Mouse (Mus musculus) retina, embryonic 14.5 days (tissue): ENCODE measurements at regions not wholly inside any gene's neighbourhood (a gene's known extent, or its start where the extent isn't known, plus 50 kb on each side); places are given as distances from the start of the nearest gene placed in this dataset.

Experiments used
- DNase-seq: peaks from one replicate; pipeline ENCODE4 v3.0.0-alpha.2; 2015; ENCODE audit warnings: low spot score

DNA sequence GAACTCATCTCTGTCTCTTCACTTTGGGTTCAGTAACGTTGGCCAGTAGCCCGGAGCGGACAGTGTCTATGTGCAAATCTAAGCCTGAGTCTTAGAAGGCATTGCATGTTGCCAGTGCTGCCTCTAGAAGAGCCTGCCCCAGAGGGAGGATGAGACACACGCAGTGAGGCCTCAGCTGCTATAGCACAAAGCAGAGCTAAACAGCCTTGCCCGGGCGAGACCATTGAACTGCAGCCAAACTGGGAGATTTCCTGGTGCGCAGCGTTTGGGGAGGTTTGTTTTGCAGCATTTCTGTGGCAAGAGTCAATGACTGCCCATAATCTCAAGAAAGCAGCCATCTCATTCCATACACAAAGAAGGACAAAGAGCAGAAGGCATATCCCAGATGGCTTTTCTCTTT, 164.0 kb downstream of the 3100002H09Rik start:
- DNase-seq, result no peak

DNA sequence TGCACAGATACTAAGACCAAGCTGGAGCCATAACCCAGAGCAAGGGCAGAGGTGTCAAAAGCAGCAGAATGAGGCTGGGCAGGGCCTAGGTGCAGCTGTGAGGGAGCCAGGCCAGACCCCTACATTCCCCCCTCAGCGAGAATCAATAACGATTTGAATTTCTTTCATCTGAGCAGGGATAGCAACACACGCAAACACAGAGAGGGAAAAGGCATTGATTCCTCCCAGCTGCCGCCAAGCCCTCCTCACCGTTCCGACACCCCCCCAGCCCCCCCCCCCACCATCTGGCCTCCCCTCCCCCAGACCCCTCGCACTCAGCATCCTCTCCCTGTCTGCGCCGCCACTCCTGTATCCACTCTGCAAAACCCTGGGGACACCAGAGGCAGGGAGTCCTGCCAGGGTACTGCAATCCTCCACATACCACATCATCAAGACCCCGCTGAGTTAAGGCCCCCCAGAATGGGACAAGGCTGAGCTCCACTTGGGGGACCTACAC, 166.9 kb downstream of the 3100002H09Rik start:
- DNase-seq, result no peak

DNA sequence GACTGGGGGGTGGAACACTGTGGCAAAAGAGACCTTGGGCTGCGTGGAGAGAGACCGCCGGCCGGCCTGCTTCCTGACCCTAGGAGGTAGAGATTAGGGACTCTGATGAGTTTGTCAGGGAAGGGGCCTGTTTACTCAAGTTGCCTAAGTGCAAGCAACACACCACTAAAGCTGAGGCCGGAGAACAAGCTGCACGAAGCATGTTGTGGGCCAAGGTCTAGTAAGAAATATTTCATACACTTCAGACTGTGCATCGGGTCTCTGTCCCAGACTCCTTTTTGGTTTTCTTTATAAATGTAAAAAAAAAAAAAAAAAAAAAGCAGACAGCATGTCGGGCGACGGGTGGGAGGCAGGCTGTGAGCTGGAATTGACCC, 167.5 kb downstream of the 3100002H09Rik start:
- DNase-seq, result no peak

DNA sequence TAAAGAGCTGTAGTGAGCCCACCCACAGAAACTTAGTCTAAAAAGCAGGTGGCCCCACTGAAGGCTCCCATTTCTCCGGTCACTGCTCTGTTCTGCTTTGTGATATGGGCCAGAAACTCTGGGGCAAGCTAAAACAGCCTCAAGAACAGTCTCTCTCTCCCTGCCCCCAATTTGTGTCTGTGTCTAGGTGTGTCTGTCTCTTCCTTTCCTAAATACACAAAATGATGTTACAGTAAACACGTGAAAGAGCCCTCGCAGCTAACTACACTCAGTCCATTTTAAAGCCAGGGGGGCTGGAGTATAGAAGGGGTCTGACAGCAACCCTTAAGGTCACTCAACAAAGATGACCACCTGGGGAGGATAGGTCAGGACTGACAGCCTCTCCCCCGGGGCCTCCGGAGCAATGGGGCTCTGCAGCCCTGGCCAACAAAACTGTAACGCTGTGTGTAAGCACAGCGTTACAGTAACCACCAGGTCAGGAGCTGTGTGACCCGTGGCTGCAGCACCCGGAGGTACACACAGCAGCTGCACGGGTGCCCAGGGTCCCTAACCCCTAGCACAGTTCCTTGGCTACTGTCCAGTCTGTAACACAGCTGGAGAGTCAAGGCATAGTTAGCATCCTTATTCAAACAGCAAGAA, 168.0 kb downstream of the 3100002H09Rik start:
- DNase-seq, result no peak

DNA sequence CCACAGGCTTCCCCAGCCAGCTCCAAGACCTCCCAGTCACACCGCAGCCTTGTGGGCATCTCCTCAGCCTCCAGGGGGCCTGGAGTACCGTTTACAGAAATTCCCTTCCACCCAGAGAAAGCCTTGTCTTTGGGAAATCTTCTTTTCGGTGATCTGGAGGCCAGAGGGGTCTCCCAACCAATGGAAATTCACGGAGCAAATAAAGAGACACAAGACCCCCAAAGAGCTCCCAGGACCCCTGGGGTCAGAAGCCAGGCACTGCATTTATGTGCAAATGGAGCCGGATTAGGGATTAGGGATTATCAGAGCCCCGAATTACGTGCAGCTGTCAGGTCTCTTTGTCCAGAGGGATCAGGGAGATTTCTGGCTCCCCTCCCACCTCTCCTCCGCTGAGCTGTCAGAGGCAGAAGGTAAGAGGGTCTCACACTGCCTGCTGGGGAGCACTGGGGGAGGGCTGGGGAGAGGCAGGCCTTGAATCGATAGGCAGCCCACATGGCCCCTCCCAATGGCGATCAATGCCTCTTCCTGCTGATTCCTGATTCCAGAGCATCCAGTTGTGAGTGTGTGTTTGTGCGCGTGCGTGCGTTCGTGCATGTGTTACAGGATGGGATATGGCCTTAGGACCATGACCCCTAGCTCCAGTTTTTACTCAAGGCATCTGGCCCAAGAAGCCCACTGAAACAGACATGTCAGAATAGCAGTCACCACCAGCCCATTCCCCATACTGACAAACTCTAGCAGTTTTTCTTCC, 168.7 kb downstream of the 3100002H09Rik start:
- peak; percentile 60 for DNase-seq

DNA sequence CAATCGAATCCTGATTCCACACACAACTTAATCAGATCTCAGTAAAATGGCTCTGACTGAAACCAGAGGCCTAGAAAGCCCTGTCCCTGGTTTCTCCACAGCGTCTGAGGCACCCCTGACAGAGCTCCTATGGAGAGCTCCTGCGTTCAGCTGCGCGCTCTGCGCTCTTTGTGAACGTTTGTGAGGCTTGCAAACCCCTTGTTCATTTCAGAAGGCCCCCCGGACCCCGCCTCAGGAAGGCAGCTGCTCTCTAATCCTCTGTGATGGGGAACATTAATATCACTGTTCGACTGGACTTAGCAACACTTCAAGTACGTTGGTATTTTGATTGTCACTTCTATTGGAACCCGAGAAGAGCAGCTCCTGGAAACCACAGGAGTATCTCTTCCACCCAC, 175.6 kb downstream of the 3100002H09Rik start:
- no peak for DNase-seq

DNA sequence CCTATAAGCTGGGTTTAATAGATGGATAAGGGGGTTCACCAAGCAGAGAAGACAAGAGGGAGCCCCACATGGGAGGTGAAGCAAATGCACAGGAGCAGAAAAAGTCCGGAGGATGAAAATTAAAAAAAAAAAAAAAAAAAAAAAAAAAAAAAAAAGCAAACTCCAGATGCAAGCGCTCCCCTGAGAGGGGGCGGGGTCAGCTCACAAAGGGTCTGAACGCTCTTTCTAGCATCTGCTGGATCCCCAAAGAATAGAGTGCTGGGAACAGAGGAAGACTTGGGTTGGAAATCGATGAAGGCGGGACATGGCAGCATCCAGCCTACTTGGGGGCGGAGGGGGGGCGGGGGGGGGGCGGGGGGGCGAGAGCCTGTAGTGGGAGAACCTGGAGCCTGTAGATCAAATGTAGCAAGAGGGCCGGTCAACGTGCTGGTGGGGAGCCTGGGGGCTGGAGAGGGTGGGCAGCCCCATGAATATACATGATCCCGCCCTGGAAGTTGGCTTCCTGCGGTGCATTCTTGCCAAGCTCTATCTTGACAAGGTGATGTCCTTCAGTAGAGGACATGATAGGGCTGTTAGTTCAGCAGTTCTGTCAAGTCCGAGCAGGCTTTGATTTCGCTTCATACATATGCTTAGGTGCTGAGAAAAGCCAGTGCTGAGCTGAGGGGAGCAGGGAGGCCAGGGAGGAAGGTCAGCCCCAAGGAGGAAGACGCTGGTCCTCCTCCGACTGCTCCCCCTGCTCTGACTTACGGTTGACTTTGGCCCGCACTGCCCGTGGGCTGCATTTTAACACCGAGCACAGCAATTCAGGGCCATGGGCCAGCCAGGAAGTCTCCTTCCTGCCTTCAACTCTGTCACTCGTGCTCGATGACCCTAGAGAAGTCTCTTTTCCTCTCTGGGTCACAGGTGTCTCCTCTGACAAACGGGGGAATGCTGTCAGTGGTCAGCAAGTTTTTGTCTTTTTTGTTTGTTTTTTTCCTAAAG, 176.3 kb downstream of the 3100002H09Rik start:
- no peak for DNase-seq

DNA sequence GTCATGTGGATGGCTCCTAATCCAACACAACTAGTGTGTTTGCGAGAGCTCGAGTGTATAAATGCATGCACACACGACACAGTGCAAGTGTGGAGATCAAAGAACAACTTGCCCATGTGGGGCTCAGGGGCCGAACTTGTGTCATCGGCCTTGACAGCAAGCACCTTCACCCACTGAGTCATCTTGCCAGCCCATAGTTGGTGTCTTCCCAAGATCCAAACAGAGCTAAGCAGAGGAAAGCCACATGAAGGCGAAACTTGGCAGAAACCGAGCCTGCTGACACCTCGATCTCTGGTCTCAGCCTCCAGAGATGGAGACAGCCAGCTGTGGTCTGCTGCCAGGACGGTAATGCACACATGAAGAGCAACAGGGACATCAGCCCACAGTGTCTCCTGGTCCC, 177.1 kb downstream of the 3100002H09Rik start:
- no peak for DNase-seq

DNA sequence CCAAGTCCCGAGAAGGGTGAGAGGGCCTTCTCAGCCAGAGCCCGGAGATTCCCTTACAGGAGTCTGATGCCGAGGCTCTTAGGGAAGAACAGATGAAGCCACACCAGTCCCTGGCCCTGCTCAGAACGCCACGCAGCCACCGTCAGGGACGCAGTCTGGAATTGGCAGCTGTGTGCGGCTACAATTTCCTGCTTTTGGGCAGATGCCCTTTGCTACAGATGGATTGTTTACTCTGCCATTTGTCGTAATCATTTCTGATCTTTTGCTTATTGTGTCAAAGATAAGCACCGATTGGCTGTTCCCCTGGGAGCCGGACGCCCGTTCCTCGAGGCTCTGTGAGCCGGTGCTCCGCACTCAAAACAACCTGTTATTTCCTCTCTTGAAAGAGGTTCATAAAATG, 179.4 kb downstream of the 3100002H09Rik start:
- DNase-seq, result no peak

DNA sequence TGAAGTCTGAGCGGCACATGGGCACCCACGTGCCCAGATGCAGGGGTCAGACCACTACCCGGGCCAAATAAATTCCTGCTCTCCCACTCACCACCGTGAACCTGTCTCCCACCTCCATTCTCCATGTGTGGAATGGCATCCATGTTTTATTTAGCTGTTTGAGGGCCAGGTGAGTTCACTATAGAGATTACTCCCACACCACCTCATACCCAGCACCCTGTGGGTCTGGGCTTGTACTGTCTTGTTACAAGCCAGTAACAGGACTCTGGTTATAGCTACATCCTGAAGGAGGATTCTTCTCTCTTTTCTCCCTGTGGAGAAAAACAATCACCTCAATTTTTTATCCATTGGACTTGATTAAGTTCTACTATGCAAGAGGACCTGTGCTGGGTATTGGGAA, 181.8 kb downstream of the 3100002H09Rik start:
- DNase-seq, result no peak

DNA sequence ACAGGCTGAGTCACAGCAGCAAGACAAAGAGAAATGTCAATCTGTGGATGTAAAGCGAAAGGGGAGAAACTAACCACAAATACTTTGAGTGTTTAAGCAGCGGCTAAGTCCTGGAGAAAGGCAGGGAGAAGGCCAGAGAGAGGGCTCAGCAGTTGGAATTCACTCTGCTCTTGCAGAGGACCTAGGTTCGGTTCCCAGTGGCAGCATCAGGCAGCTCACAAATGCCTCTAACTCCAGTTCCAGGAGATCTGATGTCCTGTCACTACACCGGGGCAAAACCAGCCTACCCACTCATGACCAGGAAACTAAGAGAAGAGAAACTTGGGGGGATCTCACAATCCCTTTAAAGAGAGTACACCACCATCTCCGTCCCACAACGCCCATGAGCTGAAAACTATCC, 188.2 kb downstream of the 3100002H09Rik start:
- DNase-seq, result no peak

DNA sequence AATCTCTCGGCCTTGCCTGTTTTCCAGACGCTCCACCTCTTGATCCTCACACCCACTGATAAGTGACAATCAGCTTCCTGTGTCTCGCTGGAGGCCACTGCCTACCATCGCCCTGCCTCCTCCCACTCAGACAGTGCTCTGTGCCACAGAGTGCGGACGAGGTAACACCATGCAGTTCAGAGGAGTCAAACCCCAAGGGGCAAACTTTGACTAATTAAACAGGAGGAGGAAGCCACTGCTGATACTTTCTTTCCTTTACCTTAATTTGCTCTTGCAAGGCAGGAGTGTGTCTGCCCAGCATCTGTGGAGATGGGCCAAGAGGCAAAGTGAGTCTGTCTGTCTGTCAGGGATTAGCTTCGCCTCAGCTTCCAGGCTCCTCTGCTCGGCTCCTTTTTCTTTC, 192.2 kb downstream of the 3100002H09Rik start:
- no peak for DNase-seq

DNA sequence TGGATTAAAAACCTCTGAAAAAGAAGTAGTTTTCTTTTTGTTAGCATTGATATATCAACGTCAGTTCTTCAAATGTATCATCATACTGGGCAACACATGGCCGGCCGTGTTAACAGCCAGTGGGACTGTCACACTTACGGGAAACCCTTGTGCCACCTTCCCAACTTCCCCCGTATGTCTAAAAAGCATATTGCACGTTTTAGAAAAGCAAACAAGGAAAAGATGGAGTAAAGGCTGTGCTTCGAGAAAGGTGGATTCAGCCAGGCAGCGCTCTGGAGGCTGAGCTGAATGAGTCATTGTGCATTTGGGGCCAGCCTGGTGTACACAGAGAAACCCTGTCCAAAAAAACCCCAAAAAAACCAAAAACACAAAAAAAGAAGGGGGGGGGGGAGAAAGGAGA, 193.4 kb downstream of the 3100002H09Rik start:
- DNase-seq, result no peak

DNA sequence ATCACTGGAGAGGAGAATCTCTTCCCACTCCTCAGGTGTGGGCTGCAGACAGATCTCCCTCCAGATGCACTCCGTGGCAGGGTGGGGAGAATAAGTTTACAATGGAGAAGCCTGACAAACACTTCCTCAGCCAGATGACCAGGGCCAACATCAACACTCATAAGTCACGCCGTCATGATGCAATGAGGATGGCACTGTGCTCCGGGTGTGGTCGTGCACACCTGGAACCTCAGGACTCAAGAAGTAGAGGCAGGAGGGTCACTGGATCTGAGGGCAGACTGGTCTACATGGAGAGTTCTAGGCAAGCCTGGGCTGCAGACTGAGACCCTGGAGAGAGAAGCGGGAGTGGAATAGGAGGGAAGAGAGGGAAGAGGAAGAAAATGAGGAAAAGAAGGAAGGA, 194.3 kb downstream of the 3100002H09Rik start:
- no peak for DNase-seq

DNA sequence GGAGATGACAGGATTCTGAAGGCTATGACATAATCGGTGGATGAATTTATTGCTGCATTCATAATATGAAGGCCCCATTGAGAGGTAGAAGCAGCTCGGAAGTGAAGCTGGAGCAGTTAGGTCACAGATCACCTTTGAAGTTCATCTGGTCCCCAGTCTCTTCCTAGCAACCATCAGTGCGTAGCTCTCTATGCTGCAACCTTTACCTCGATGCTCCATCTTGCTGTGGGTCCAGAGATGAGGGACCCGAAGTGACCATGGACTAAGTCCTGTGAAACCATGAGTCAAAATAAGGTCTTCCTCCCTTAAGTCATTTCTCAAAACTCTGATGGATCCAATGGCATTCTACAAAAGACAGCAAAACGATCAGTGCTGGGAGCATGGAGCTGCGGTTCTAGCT, 196.2 kb downstream of the 3100002H09Rik start:
- DNase-seq, result no peak

DNA sequence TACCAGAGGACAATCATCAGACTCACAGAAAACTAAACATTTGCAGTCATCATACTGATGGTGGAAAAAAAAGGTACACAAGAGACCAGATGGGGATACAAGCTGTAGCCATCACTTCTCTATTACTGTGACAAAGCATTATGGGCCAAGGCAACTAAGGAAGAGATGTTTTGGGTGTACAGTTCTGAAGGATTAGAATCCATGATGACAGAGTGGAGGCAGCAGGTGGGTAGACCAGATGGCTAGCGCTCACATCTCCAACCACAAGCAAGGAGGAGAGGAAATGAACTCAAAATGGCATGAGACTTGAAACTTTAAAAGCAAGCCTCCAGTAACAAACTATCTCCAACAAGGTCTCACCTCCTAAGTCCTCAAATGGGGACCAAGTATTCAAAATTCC, 201.3 kb downstream of the 3100002H09Rik start:
- no peak for DNase-seq

DNA sequence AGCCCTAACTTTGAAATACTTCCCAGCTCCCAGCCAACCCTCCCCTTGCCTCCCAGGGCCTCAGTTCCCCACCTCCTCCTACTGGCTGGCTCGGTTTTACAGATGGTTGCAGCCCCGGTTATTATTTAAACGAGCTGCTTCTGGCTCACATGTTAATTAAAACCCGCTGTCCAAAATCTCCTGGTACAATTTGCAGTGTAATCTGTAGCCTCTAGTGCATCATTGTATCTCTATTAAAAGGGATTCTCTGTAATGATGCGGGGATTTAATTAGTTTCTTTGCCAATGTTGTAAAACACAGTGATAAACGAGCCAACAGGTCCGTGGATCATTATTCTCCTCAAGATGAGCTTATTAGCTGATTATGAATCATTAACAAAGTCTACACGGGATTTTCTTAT, 208.5 kb downstream of the 3100002H09Rik start:
- DNase-seq, result no peak

DNA sequence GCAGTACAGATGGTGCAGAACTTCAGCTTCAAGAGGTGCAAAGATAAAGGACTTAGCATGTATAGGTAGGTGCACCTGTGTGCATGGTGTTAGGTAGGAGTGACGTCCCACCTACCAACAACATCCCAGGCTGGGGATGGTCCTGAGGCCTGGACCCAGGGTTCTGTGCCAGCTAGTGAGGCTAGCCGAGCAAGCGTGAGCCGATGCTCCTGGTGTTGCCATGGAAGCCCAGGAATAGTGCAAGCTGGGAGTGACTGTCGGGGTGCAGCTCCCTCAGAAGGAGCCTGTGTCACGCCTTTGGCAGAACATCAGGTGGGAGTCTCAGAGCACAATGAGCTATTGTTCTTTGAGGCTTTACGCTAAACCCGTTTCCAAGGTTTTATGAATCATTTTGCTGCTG, 209.9 kb downstream of the 3100002H09Rik start:
- no peak for DNase-seq

DNA sequence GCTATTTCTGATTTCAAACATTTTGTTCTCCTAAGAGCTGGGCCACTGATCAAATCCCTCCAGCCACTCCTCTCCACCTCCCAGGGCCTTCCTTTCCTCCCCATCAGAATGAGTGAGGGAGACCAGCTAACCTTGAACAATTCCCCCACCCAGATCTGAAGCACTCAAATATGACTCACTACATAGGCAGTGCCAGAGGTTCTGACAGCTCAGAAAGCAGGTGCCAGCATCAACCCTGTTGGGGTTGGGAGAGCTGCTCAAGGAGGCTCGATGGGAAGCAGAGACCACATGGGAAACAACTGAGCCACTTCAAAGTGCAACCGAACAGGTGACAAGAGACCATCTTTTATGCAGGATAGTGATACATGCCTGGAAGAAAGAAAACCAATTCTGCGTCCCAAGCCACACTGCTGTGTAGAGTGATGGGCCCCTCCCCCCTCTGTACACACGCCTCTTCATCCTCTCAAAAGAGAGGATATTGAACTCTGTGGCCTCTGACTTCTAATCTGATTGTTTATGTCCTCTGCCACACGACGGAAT, 210.4 kb downstream of the 3100002H09Rik start:
- no peak for DNase-seq

DNA sequence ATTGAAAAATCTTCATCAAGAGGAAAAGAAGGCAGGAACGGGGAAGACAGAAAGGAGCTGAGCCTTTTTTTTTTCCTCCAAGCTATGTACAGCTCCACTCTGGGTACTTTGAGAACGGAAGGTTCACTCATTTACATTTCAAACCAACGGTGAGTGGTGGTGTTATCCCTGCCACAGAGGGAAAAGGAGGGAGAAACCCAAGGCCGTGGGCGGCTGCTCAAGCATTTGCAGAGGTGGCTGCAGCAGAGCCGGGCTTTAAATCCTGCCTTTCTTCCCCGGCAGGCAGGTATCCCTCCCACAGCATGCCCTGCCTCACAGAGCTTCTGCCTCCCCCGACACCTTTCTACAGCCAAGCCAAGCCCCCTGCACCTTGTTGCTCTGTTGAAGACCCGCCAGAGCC, 212.2 kb downstream of the 3100002H09Rik start:
- no peak for DNase-seq

DNA sequence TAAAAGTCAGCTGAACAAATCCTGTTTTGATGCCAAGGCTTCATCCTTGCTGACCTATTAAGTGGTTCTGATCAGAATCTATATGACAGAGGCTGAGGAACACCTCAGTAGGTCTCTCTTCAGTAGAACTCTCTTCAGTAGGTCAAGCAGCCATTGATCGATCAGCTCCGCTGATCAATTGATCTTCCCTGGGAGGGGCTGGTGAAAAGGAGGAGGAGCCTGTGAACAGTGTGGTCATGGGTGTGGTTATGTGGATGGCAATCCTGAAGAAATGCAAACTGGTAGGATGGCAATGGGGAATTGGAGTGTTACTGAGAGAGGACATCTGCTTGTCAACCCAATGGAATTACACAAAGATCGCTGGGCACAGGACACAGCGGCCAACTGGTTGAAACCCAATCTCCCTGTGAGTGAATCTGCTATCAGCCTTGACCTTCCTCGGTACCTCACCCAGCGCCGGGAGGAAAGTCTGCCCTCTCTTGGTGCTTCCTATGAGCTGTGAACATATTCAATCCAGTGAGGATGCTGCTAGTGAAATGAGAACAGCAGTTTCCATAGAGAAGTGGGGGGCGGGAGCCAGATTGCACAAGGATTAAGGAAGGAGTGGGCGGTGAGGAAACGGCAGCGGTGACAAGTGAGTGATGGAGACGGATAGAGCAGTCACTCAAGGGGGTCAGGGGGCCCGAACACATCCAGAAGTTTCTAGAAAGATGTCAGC, 213.9 kb downstream of the 3100002H09Rik start:
- DNase-seq, result no peak

DNA sequence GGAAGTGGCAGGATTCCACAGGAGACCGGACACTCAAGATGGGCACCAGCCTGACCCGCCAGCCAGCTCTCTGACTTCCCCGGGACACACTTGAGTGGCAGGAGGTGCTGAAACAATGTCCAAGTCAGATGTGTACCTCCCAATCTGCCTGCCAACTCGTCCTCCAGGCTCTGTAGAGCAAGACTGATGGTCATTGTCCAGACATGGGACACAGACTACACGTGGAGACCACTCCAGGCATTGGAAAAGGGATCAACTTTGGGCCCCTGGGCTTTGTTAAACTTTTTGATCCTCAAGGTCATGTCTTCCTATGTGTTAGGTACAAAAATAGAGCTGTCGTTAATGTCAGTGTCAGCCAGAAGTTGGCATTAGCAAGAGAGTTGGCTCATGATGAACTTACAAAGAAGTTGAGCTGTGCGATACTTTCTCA, 214.6 kb downstream of the 3100002H09Rik start:
- no peak for DNase-seq
